Mouse (Mus musculus) lung, adult 2 months (tissue): ENCODE measurements around the gene Saa1.

Source experiments
- CTCF ChIP-seq: fragments of 200-500 bp; IDR thresholded peaks from 2 replicates; pipeline ENCODE4 v1.5.1; 2011; ENCODE audit warnings: mild to moderate bottlenecking, low read length, control low read depth; ENCODE audit not compliant: insufficient read depth
- POLR2A ChIP-seq: fragments of 200-500 bp; IDR thresholded peaks from 2 replicates; pipeline ENCODE4 v1.6.1; 2011; ENCODE audit warnings: low read depth, mild to moderate bottlenecking, control low read depth, low read length, borderline replicate concordance; ENCODE audit errors: extremely low read depth

GRCm38 (mm10) chr7:46718591-46719270, 24.0 kb downstream of the Saa1 start:
- TF ChIP-seq POLR2A (no peak), CTCF (no peak)
